9 mouse cellular contexts compared by ENCODE assay signal in genomic region chr10:121330940-121331339, GRCm38 (mm10). TPM values are rescaled to one million over a fixed set of nuclear protein-coding genes. Genes with fewer than 3 reads are reported as not detected.
DNase-seq lines count a peak whose midpoint lies in the region; ATAC-seq and TF ChIP-seq lines count a peak whose summit lies in the region.
"Had no signal": no experiment of that assay in that cellular context is flagged by ENCODE, and none has a peak within 500 bp of the region (broad histone marks: within the 10 kb centered on the region; RNA-seq: fewer than 3 reads in every experiment).

No protein-coding gene starts in this region.

- H3K9ac ChIP-seq in heart, embryonic 11.5 days (ENCODE audit: low read depth, low read length) = no peak overlapping the region
- H3K9ac ChIP-seq: stomach, embryonic 15.5 days had no signal

- no peaks in the 10 kb centered on the region for H3K79me3 ChIP-seq in C2C12 (ENCODE audit: low read depth)

- no peak for ATAC-seq in heart, embryonic 11.5 days (replicated peaks; ENCODE audit: insufficient number of reproducible peaks, low FRiP score, low TSS enrichment)
- ATAC-seq in inflammation-experienced regulatory T-cells, adult 6 months = peak; percentile 81

- H3K36me3 ChIP-seq in heart, embryonic 11.5 days (ENCODE audit: control insufficient read depth, insufficient read depth, low read length) = no peaks in the 10 kb centered on the region
- no peaks in the 10 kb centered on the region for H3K36me3 ChIP-seq in C2C12 (ENCODE audit: control insufficient read depth, insufficient read depth)

- H3K4me3 ChIP-seq in heart, embryonic 11.5 days (ENCODE audit: low read depth, low read length) = no peak overlapping the region
- no peak overlapping the region for H3K4me3 ChIP-seq in C2C12 (ENCODE audit: insufficient read depth, poor library complexity, severe bottlenecking)
- H3K4me3 ChIP-seq: stomach, embryonic 15.5 days had no signal

- no peaks in the 10 kb centered on the region for H3K27me3 ChIP-seq in heart, embryonic 11.5 days (ENCODE audit: control insufficient read depth, insufficient read depth, low read length)
- H3K27me3 ChIP-seq in C2C12 (ENCODE audit: control insufficient read depth, insufficient read depth, insufficient read length) = peaks cover 7% of the 10 kb centered on the region
- H3K27me3 ChIP-seq: stomach, embryonic 15.5 days had no signal

- no peaks in the 10 kb centered on the region for H3K4me1 ChIP-seq in heart, embryonic 11.5 days (ENCODE audit: control insufficient read depth, insufficient read depth, low read length)
- H3K4me1 ChIP-seq: stomach, embryonic 15.5 days had no signal

- peak; percentile 94 for DNase-seq in heart, adult 11 months
- peak; percentile 76 for DNase-seq in adrenal gland, postnatal 25 days
- DNase-seq in embryo, embryonic 9.5 days (ENCODE audit: extremely low spot score) = peak; percentile 68
- DNase-seq in lung, adult 18-20 months = peak; percentile 73 to 74
- DNase-seq in right cerebral cortex, postnatal 25 days = peak; percentile 55

- TF ChIP-seq CTCF in C2C12 (IDR thresholded peaks at IDR 0.05; ENCODE audit: control insufficient read depth, insufficient read depth, insufficient read length) = peak; percentile 51

- H3K79me2 ChIP-seq in C2C12 (ENCODE audit: control insufficient read depth, insufficient read depth) = no peaks in the 10 kb centered on the region

- H3K9me3 ChIP-seq in heart, embryonic 11.5 days (replicated peaks; ENCODE audit: control insufficient read depth, low read length) = no peaks in the 10 kb centered on the region
- H3K9me3 ChIP-seq: stomach, embryonic 15.5 days had no signal

- WGBS in heart, embryonic 11.5 days (ENCODE audit: insufficient replicate concordance) = 15% methylated on average over 7 of the region's 7 CpGs

- H3K27ac ChIP-seq in heart, embryonic 11.5 days (ENCODE audit: low read depth, low read length) = no peak overlapping the region
- H3K27ac ChIP-seq: stomach, embryonic 15.5 days had no signal

- H3ac ChIP-seq in C2C12 (ENCODE audit: control insufficient read depth, insufficient read length, low read depth) = no peak overlapping the region

- no peak overlapping the region for H3K4me2 ChIP-seq in heart, embryonic 11.5 days
- H3K4me2 ChIP-seq: stomach, embryonic 15.5 days had no signal

TF ChIP-seq in C2C12, 6 proteins besides CTCF, POLR2A, EP300 and RAD21:
- TF ChIP-seq MYOG (IDR thresholded peaks at IDR 0.05; ENCODE audit: control insufficient read depth, extremely low read depth, insufficient read length) (no peak), MYOD1 (IDR thresholded peaks at IDR 0.05; ENCODE audit: control insufficient read depth, insufficient read length, low read depth) (no peak), USF1 (IDR thresholded peaks at IDR 0.05; ENCODE audit: low read depth) (no peak)

RNA-seq across cellular contexts. Expression of gene Tbc1d30, which starts 20.1 kb away (rescaled TPM):
- polyA plus RNA-seq in heart, embryonic 11.5 days (2014; fragmentation: Nextera tagmentation; extraction: Ambion mirVana) = 1.1 and 1.5 TPM in 2 replicates
- polyA plus RNA-seq in C2C12 (2012; fragmentation: generic; extraction: Trizol) = not detected
- total RNA-seq in adrenal gland, postnatal 25 days (2021) = 9.6 and 11.0 TPM in 2 replicates
- polyA plus RNA-seq in inflammation-experienced regulatory T-cells, adult 6 months (2017; shearing (Covaris generic)) = 1 to 10 TPM; 3.3 to 7.0 (median 3.5) TPM

RNA-seq across cellular contexts. Expression of gene Gns, which starts 34.0 kb away (rescaled TPM):
- polyA plus RNA-seq in heart, embryonic 11.5 days (2014; fragmentation: Nextera tagmentation; extraction: Ambion mirVana) = 33.6 and 38.3 TPM in 2 replicates
- 47.2 TPM for polyA plus RNA-seq in C2C12 (2012; fragmentation: generic; extraction: Trizol)
- total RNA-seq in adrenal gland, postnatal 25 days (2021) = 194 and 195 TPM in 2 replicates
- 10 to 100 TPM in 2 of 3 experiments, 1 to 10 TPM in 1; 4.2 to 12.1 (median 11.6) TPM for polyA plus RNA-seq in inflammation-experienced regulatory T-cells, adult 6 months (2017; shearing (Covaris generic))
